Mouse (Mus musculus) kidney, embryonic 14.5 days (tissue): ENCODE measurements around the gene Rbm18. TPM values are rescaled to one million over a fixed set of nuclear protein-coding genes. Genes with fewer than 3 reads are reported as not detected.

Source experiments
- ATAC-seq: fragments of 200-750 bp; cut with Nextera tagmentation; 2 replicates; pipeline ENCODE4 v1.8.0; 2017; ENCODE audit warnings: moderate number of reproducible peaks, mild to moderate bottlenecking, moderate TSS enrichment, moderate library complexity; ENCODE audit not compliant: low FRiP score, low TSS enrichment
- H3K27ac ChIP-seq: fragments of 300-500 bp; sonication (generic); 2 replicates; pipeline ENCODE4 v1.5.1; 2014; ENCODE audit warnings: low read depth, mild to moderate bottlenecking, low read length, moderate library complexity, mixed read lengths
- H3K27me3 ChIP-seq: fragments of 300-500 bp; sonication (generic); 2 replicates; pipeline ENCODE4 v1.6.1; 2014; ENCODE audit warnings: mild to moderate bottlenecking, low read length; ENCODE audit not compliant: control insufficient read depth, insufficient read depth
- H3K36me3 ChIP-seq: fragments of 300-500 bp; sonication (generic); 2 replicates; pipeline ENCODE4 v1.6.1; 2014; ENCODE audit warnings: low read length, mixed read lengths; ENCODE audit not compliant: control insufficient read depth, insufficient read depth
- H3K4me1 ChIP-seq: fragments of 300-500 bp; sonication (generic); 2 replicates; pipeline ENCODE4 v1.6.1; 2014; ENCODE audit warnings: low read length, mixed read lengths; ENCODE audit not compliant: control insufficient read depth, insufficient read depth
- H3K4me2 ChIP-seq: fragments of 300-500 bp; sonication (generic); replicated peaks from 2 replicates; pipeline ENCODE4 v1.6.1; 2014; ENCODE audit warnings: low read depth, mild to moderate bottlenecking, low read length
- H3K4me3 ChIP-seq: fragments of 300-500 bp; sonication (generic); 2 replicates; pipeline ENCODE4 v1.5.1; 2014; ENCODE audit warnings: mild to moderate bottlenecking, low read length
- H3K9ac ChIP-seq: fragments of 300-500 bp; sonication (generic); 2 replicates; pipeline ENCODE4 v1.6.1; 2014; ENCODE audit warnings: low read depth, mild to moderate bottlenecking, low read length, moderate library complexity
- H3K9me3 ChIP-seq: fragments of 300-500 bp; sonication (generic); 2 replicates; pipeline ENCODE4 v1.6.1; 2016; ENCODE audit warnings: low read length; ENCODE audit not compliant: control insufficient read depth
- WGBS: fragments of 180-500 bp; shearing (Covaris S2); extraction: QIAGEN DNeasy Blood & Tissue Kit; methylation state at CpG from one replicate; pipeline ENCODE4 v1.1.7; 2014; 5-methylcytosine and 5-hydroxymethylcytosine counted together
- polyA plus RNA-seq: library from polyadenylated mRNA; unstranded; fragments of >200 nt; fragmentation: Nextera tagmentation; extraction: Ambion mirVana; gene quantifications from 2 replicates; pipeline ENCODE4 v1.2.1, GENCODE M21; 2014

Gene Rbm18
- polyA plus RNA-seq, 1 experiment from 2014 or later = 77.1 TPM

GRCm38 (mm10) chr2:36127973-36128372 lies 8.6 kb downstream of the Rbm18 start:
- no peaks in the 10 kb centered on the region for H3K27me3 ChIP-seq
- H3K4me2 ChIP-seq = no peak overlapping the region
- 77% methylated on average over 4 of the region's 4 CpGs for WGBS
- no peak for ATAC-seq
- no peak overlapping the region for H3K4me3 ChIP-seq
- H3K27ac ChIP-seq = no peak overlapping the region
- no peak overlapping the region for H3K9ac ChIP-seq
- H3K36me3 ChIP-seq = peaks cover 77% of the 10 kb centered on the region
- no peaks in the 10 kb centered on the region for H3K9me3 ChIP-seq
- no peaks in the 10 kb centered on the region for H3K4me1 ChIP-seq

- Histone ChIP-seq H3K4me3 (no peak overlapping the region), H3K9me3 (no peaks in the 10 kb centered on the region), H3K4me1 (no peaks in the 10 kb centered on the region), H3K27me3 (no peaks in the 10 kb centered on the region), H3K27ac (no peak overlapping the region), H3K36me3 (peaks cover 77% of the 10 kb centered on the region), H3K4me2 (no peak overlapping the region), H3K9ac (no peak overlapping the region)
- 93% methylated on average over 9 of the region's 9 CpGs for WGBS
- ATAC-seq = no peak
Measured at GRCm38 (mm10) chr2:36126795-36127429, 9.7 kb downstream of the Rbm18 start.

GRCm38 (mm10) chr2:36112632-36113031 lies 23.9 kb downstream of the Rbm18 start:
- H3K27ac ChIP-seq = no peak overlapping the region
- no peak overlapping the region for H3K4me2 ChIP-seq
- H3K36me3 ChIP-seq = peaks cover 19% of the 10 kb centered on the region
- H3K27me3 ChIP-seq = peaks cover 28% of the 10 kb centered on the region
- H3K4me3 ChIP-seq = no peak overlapping the region
- H3K4me1 ChIP-seq = no peaks in the 10 kb centered on the region
- no peak for ATAC-seq
- 76% methylated on average over 3 of the region's 3 CpGs for WGBS
- H3K9ac ChIP-seq = no peak overlapping the region
- H3K9me3 ChIP-seq = no peaks in the 10 kb centered on the region

- H3K36me3 ChIP-seq = no peaks in the 10 kb centered on the region
- peaks cover 65% of the 10 kb centered on the region for H3K27me3 ChIP-seq
- no peak overlapping the region for H3K4me2 ChIP-seq
- no peak for ATAC-seq
- no peak overlapping the region for H3K9ac ChIP-seq
- no peak overlapping the region for H3K4me3 ChIP-seq
- WGBS = 8% methylated on average over 7 of the region's 7 CpGs
- no peak overlapping the region for H3K27ac ChIP-seq
- no peaks in the 10 kb centered on the region for H3K9me3 ChIP-seq
- H3K4me1 ChIP-seq = peaks cover 12% of the 10 kb centered on the region
Measured at GRCm38 (mm10) chr2:36108615-36109014, 28.0 kb downstream of the Rbm18 start.

- under 1% methylated on average over 42 of the region's 58 CpGs for WGBS
- Histone ChIP-seq H3K4me2 (peak within 1 kb of the TSS; percentile 83), H3K27ac (no peak within 1 kb of the TSS), H3K9ac (peak within 1 kb of the TSS; percentile 50), H3K4me1 (peaks cover 24% of the 10 kb centered on the region), H3K4me3 (peak within 1 kb of the TSS; percentile 48), H3K9me3 (no peaks in the 10 kb centered on the region), H3K27me3 (peaks cover 89% of the 10 kb centered on the region), H3K36me3 (no peaks in the 10 kb centered on the region)
- peak; percentile 38 for ATAC-seq
Measured at GRCm38 (mm10) chr2:36104956-36105741, 31.4 kb downstream of the Rbm18 start, which contains the start of gene Lhx6. Gene Lhx6 (minus strand): TSS chr2:36105408.

- no peaks in the 10 kb centered on the region for H3K9me3 ChIP-seq
- peak overlapping the region; percentile 48 for H3K4me3 ChIP-seq
- no peak for ATAC-seq
- no peaks in the 10 kb centered on the region for H3K36me3 ChIP-seq
- no peak overlapping the region for H3K27ac ChIP-seq
- peaks cover 89% of the 10 kb centered on the region for H3K27me3 ChIP-seq
- WGBS = under 1% methylated on average over 32 of the region's 32 CpGs
- H3K4me1 ChIP-seq = peaks cover 24% of the 10 kb centered on the region
- peak overlapping the region; percentile 50 for H3K9ac ChIP-seq
- H3K4me2 ChIP-seq = peak overlapping the region; percentile 83
Measured at GRCm38 (mm10) chr2:36104436-36104955, 32.1 kb downstream of the Rbm18 start.

- Histone ChIP-seq H3K27ac (no peak overlapping the region), H3K4me3 (peak overlapping the region; percentile 48), H3K9me3 (no peaks in the 10 kb centered on the region), H3K36me3 (no peaks in the 10 kb centered on the region), H3K4me1 (peaks cover 24% of the 10 kb centered on the region), H3K27me3 (peaks cover 90% of the 10 kb centered on the region), H3K9ac (no peak overlapping the region), H3K4me2 (peak overlapping the region; percentile 83)
- WGBS = 1% methylated on average over 38 of the region's 38 CpGs
- ATAC-seq = no peak
Measured at GRCm38 (mm10) chr2:36103555-36104367, 32.8 kb downstream of the Rbm18 start.

- 4% methylated on average over 21 of the region's 21 CpGs for WGBS
- H3K4me3 ChIP-seq = peak overlapping the region; percentile 48
- H3K4me2 ChIP-seq = peak overlapping the region; percentile 83
- peaks cover 24% of the 10 kb centered on the region for H3K4me1 ChIP-seq
- ATAC-seq = no peak
- H3K36me3 ChIP-seq = no peaks in the 10 kb centered on the region
- peak overlapping the region; percentile 34; the same call in 1 of the 2 replicates for H3K9ac ChIP-seq
- H3K9me3 ChIP-seq = no peaks in the 10 kb centered on the region
- H3K27ac ChIP-seq = no peak overlapping the region
- peaks cover 93% of the 10 kb centered on the region for H3K27me3 ChIP-seq
Measured at GRCm38 (mm10) chr2:36103069-36103554, 33.5 kb downstream of the Rbm18 start.
